Mouse (Mus musculus) cortical plate, adult 2 months (tissue): ENCODE results near the gene Aup1. TPM values are rescaled to one million over a fixed set of nuclear protein-coding genes. Genes with fewer than 3 reads are reported as not detected.

Experiments used
- H3K27ac ChIP-seq: fragments of 200-500 bp; 2 replicates; pipeline ENCODE4 v1.5.1; 2012; ENCODE audit warnings: low read length, control low read depth, inconsistent platforms; ENCODE audit not compliant: insufficient read depth
- H3K4me1 ChIP-seq: fragments of 200-500 bp; 2 replicates; pipeline ENCODE4 v1.6.1; 2011; ENCODE audit warnings: low read length; ENCODE audit not compliant: control insufficient read depth, insufficient read depth
- H3K4me3 ChIP-seq: fragments of 200-500 bp; 2 replicates; pipeline ENCODE4 v1.5.1; 2011; ENCODE audit warnings: mild to moderate bottlenecking, low read length, control low read depth; ENCODE audit not compliant: insufficient read depth
- CTCF ChIP-seq: fragments of 200-500 bp; IDR thresholded peaks from 2 replicates; pipeline ENCODE4 v1.5.1; 2011; ENCODE audit warnings: mild to moderate bottlenecking, control low read depth, low read length; ENCODE audit not compliant: insufficient read depth; ENCODE audit errors: extremely low read depth
- POLR2A ChIP-seq: fragments of 200-500 bp; IDR thresholded peaks from 2 replicates; pipeline ENCODE4 v1.6.1; 2011; ENCODE audit warnings: mild to moderate bottlenecking, low read length, control low read depth; ENCODE audit not compliant: insufficient read depth; ENCODE audit errors: extremely low read depth
- polyA plus RNA-seq: library from polyadenylated mRNA; depleted of rRNA; stranded (reverse); fragments of >200 nt; gene quantifications from 2 replicates; pipeline ENCODE4 v1.2.3, GENCODE M21; 2012; rRNA removed

The Aup1 gene
- polyA plus RNA-seq = 224 and 239 TPM in 2 replicates

DNA sequence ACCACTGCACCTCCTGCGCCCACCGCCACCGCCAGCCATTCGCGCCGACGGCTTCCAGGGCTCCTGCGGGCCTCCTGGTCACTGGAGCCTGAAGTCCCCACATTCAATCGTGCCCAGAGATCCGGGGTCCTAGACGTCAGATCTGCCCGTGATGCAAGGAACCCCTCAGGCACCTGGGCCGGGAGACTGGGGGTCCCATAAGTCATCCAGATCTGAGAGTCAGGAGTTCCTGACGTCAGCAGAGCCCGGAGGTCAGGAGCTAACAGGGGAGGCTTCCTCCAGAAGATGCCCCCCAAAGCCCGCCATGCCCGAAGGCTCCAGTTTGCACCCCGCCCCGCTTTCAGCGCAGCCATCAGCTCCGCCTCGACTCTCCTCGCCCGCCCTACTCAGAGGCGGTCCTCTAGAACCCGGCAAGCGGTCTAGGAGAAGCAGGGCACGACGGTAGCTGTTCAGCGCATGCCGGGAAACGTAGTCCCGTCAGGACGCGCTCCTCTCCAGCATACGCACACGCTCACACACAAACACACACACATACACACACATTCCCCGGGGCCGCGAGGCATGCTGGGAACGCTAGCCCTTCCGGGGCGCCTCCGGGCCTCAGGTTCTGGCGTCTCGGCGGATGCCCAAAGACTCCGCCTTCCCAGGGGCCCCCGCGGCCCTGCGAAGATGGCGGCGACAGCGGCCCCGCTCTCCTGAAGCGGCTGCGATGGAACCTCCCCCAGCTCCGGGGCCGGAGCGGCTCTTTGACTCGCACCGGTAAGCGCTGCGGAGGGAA lies at the start of gene Aup1:
Gene Aup1, plus strand, starts transcription at position 448 of the 778 bp plus-strand sequence.
- Histone ChIP-seq H3K27ac (no peak within 1 kb of the TSS), H3K4me3 (peak within 1 kb of the TSS; percentile 60), H3K4me1 (peaks cover 4% of the 10 kb centered on the region; the same call in 1 of the 2 replicates)
- TF ChIP-seq CTCF (no peak), POLR2A (peak; percentile 83; the same call in 1 of the 2 replicates)

DNA sequence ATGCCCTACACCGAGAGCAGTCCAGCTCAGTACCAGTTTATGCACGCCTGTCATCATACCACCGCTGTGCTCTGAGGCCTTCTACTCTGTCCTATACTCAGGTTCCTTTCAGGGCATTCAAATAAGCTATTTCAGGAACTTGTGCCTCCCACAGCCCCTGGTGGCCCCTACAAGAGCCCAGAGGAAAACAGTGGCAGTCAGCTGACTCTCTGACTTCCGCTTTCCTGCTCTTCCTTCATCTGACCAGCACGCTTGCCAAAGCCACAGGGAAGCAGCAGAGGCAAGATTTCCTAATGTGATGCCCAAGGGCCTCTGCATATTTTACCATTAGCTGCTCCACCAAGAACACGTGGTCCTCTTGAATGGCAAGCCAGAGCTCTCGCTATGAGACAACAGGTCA lies 49.4 kb upstream of the Aup1 start:
- Histone ChIP-seq H3K4me3 (no peak overlapping the region), H3K4me1 (no peaks in the 10 kb centered on the region), H3K27ac (no peak overlapping the region)
- TF ChIP-seq POLR2A = no peak
- no peak for TF ChIP-seq CTCF

DNA sequence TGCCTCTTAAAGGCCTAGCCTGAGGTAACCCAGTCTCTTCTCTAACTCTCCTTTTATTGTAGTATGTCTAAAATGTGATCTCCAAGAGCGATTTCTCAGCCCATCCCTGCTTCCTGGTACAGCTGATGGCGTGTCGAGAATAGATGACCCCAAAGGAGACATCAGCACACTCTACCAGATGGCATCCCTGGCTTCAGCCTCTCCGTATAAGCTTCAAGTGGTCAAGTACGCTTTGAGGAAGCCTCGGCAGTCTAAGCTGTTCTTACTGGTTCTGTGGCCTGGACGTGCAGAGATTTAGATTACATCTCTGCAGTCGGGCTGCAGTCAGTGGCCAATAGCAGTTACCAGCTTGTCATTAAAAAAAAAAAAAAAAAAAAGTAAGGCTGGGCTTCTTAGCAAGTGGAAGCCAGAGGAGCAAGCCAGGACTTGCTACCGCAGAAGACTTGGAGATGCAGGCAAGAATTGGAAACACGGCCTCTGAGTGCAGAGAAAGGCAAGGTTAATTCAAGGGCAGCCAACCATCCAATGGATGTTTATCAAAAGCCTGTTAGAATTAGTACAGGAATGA lies 48.8 kb upstream of the Aup1 start:
- Histone ChIP-seq H3K27ac (no peak overlapping the region), H3K4me1 (no peaks in the 10 kb centered on the region), H3K4me3 (no peak overlapping the region)
- TF ChIP-seq POLR2A = no peak
- TF ChIP-seq CTCF = no peak

DNA sequence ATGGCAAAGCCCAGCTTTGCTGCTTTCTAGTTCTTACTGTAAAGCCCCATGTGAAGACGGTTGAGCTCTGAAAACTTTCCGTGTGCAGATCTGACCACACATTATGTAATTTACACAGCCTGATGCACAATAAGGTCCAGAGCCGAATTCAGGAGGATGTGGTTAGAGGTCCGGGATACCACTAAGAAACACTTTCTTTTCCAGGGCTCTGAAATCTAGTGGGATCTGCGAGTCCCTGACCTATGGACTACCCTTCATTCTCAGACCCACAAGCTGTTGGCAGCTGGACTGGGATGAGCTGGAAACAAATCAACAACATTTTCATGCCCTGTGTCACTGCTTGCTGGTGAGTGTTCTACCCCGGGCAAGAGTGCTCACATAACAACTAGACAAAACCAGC lies 48.2 kb upstream of the Aup1 start:
- TF ChIP-seq POLR2A = no peak
- TF ChIP-seq CTCF = no peak
- Histone ChIP-seq H3K4me1 (no peaks in the 10 kb centered on the region), H3K27ac (no peak overlapping the region), H3K4me3 (no peak overlapping the region)

DNA sequence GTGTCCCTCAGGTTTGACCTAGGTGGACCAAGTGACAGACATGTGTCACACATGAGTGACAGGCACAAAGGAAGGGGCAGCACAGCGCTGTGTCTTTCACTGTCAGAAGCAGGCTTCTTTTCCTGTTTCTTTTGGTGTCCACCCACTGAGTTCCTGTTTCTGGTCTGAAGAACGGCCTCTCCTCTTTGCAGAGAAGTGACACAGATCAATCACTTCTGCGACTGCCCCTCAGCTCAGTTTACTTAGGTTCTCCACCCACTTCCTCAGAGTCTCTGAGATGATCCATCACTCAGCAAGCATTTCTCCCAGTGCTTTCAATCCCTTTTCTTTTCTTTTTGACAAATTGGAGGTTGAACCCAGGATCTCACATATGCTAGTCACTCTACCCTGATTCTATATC lies 45.7 kb upstream of the Aup1 start:
- TF ChIP-seq CTCF = no peak
- no peak for TF ChIP-seq POLR2A
- H3K27ac ChIP-seq = no peak overlapping the region
- H3K4me3 ChIP-seq = no peak overlapping the region
- no peaks in the 10 kb centered on the region for H3K4me1 ChIP-seq

DNA sequence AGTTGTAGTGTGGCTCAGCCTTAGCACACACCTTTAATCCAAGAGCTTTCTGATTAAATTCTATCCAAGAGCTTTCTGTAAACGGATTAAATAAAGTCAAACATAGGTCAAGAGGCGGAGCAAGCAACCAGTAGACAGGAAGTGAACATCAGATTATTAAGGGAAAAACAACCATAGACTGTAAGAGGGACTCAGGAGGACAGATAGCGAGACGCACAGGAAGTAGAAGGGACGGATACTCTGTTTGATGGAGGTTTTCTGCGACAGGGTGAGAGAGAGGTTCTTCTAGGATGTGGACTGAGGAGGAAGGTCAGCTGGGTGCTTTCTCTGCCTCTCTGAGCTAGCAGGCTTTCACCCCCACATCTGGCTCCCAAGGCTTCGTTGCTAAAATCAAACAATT lies 44.3 kb upstream of the Aup1 start:
- Histone ChIP-seq H3K4me1 (no peaks in the 10 kb centered on the region), H3K4me3 (no peak overlapping the region), H3K27ac (no peak overlapping the region)
- TF ChIP-seq POLR2A (no peak), CTCF (no peak)

DNA sequence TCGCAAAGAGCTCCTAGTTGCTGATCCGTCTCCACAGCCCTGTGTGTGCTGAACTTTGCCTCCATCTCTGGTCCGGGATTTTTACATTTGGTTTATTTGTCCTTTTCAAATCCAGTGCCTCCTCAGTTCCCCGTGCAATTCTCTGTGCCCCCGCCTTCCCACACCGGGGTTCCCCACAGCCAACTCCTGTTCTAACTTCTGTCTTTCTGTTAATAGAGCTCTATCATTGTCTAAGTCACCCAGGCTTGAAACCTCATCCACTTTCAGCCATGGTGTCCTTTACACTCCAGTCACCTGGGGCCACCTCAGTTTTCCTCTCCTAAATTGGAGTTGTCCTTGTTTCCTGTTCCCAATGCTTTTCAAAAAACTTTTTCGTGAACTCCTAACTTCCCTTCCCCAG lies 43.1 kb upstream of the Aup1 start:
- TF ChIP-seq CTCF = no peak
- TF ChIP-seq POLR2A = no peak
- Histone ChIP-seq H3K4me1 (no peaks in the 10 kb centered on the region), H3K4me3 (no peak overlapping the region), H3K27ac (no peak overlapping the region)

DNA sequence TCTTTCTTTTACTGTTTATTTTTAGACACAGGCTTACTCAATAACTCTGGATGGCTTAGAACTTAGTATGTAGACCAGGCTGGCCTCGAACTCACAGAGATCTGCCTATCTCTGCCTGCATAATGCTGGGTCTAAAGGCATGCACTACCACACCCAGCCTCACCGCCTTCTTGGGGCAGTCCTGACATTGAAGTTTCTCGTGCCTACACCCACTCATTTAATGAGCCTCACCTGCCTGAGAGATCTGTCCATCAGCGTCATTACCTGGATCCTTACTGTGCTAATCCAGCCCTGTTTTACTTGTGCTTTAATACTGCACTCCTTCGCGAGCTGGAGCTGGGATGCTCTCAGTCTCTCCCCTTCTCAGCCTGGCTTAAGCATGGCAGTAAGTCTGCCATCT lies 42.6 kb upstream of the Aup1 start:
- TF ChIP-seq POLR2A = no peak
- no peak for TF ChIP-seq CTCF
- H3K4me1 ChIP-seq = no peaks in the 10 kb centered on the region

DNA sequence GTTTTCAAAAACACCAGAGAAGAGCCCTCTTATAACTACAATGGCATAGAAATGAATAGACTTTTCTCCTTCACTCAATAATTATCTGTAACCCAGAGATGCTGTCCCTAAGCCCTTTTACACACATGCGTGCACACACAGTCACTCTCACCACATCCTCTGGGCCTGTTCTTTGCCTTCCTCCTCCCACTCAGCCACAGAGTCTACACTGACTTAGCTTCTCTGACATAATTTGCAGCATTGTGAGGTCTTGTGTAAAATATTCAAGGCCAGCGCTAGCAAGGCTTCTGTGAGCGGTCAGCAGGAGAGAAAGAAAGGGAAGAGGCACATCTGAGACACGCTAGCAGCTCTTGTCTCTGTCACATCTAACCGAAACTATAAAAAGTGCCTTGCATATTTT lies 40.9 kb upstream of the Aup1 start:
- H3K4me1 ChIP-seq = no peaks in the 10 kb centered on the region
- no peak for TF ChIP-seq CTCF
- no peak for TF ChIP-seq POLR2A
- no peak overlapping the region for H3K4me3 ChIP-seq
- no peak overlapping the region for H3K27ac ChIP-seq

More for the DNA sequence above, 42.6 kb upstream of the Aup1 start:
- Histone ChIP-seq H3K27ac (no peak overlapping the region), H3K4me3 (no peak overlapping the region)
